Mouse (Mus musculus) G1E (cell line): ENCODE data around the gene Frem3.

ENCODE experiments used
- CTCF ChIP-seq: IDR thresholded peaks from 2 replicates; pipeline ENCODE4 v1.5.1; 2012; ENCODE audit warnings: low read depth, low read length, inconsistent platforms, mixed read lengths
- GATA1 ChIP-seq: IDR thresholded peaks from 2 replicates; pipeline ENCODE4 v1.6.1; 2012; ENCODE audit warnings: borderline replicate concordance, low read length, inconsistent platforms, mixed read lengths
- TAL1 ChIP-seq: conservative IDR thresholded peaks from 2 replicates; pipeline ENCODE4 v1.6.1; 2012; ENCODE audit warnings: low read depth, low read length, inconsistent platforms, mixed read lengths

DNA sequence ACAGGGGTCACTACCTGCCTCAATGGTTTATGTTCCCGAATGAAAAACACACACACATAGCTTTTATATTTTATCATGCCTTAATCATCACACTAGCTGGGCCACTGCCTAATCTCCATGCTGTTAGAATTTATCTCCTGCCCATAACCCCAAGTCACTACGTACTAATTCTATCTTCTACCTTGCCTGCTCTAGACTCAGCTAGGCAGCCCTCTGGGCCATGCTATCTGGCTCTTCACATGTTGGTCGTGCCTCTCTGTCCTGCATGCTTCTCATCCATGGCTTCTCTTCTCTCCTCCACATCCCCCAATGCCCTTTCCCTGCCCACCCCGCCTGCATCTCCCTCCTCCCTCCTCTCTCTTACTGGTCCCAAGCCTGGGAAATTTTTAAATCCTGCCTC, 9.0 kb upstream of the Frem3 start:
- TF ChIP-seq CTCF (no peak), TAL1 (no peak), GATA1 (no peak)
